Mouse (Mus musculus) urinary bladder, postnatal 36 days (tissue): ENCODE data around the gene Mybl2.

Experiments used
- DNase-seq, 2 experiments: peaks; one replicate each; pipeline ENCODE4 v3.0.0; 2022; ENCODE audit warnings: low spot score in 2 of 2, mixed read lengths in 1 of 2

Gene Mybl2

DNA sequence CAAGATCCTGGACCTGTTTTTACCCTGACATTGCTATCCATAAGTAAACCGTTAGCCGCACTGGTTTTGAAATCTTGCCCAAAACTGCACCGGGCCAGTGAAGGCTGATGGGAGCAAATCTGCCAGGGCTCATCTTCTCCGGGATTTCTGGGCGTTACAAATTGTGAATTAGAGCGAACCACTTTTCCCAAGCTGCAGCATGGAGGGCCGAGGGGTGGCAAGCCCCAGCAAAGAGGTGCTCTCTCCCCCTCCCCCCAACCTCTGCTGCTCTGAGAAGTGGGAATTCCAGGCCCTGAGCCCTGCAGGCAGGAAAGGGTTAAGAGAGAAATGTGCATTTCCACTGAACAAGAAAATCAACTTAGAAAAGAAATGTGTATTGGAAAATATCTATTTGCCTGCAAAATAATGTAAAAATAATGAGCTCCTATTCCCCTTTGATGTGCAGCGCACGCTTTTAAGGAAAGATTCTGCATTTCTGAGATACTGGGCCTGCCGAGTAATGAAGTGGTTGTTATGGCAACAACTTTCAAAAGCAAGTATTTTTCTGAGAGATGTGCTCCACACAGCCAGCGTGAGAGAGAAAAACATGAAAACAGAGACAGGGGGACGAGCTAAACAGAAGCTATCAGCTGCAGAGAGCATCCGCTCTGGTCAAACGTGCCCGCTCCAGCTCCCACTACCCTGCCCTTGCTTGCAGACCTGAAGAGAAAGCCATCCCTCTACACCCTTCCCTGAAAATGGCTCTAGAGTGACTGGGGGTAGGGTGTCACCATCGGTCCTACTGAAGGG lies 57.1 kb downstream of the Mybl2 start:
- DNase-seq: no peak

GRCm38 (mm10) chr2:163120626-163121352 lies 66.3 kb downstream of the Mybl2 start:
- no peak for DNase-seq

DNA sequence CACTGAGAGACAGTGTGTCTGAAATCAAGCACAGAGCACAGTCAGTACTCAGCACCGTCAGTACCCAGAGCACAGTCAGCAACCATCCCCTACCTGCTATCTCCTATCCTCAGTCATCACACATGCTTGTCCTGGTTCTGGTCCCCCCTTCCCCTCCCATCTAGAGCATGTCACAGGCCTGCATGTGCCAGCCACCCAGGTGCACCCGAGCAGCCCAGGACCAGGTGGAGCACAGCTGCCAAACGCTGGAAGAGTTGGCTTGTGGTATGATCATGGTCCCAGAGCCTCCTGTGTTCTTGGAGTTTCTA lies 66.8 kb downstream of the Mybl2 start:
- no peak for DNase-seq

DNA sequence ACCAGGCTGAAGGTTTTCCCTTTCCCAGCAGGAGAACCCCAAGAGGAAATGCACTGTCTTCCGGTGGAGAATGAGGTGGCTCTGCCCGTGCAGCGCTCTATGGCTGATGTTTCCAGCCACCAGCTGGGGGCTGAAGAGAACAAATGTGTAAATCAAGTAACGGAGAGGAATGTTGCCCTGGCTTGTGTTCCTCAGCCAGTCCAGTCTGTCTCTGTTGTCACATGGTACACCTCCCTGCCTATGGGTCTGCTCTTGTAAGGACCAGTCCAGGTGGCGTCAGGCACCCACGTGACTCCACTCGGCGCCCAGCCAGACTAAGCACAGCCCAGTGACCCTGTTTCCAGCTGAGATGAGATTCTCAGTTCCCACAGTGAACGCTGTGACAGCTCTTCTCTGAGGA lies 67.8 kb downstream of the Mybl2 start:
- peak in 1 of 2 experiments; percentile 31 for DNase-seq

DNA sequence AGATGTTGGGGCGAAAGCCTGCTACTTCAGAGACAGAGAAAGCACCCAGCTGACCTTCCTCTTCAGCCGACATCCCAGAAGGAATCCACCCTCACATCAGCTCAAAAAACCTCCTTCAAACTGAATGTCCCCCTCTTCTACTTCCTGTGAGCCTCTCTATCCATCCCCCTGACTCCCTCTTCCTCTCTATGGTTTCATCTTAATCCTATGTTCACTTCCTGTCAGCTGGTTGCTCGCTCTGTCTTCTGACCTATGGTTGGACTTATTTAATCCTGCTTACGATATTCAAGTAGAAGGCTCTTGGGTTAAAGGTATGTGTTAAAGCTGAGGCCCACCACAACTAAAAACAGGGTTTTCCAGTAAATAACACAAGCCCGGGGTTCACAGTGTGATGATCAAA lies 69.0 kb downstream of the Mybl2 start:
- no peak for DNase-seq

- no peak for DNase-seq
These were observed 76.3 kb downstream of the Mybl2 start for GRCm38 (mm10) chr2:163130837-163131236.

- DNase-seq: no peak
These were observed 77.8 kb downstream of the Mybl2 start for GRCm38 (mm10) chr2:163132314-163132713.
